Mouse (Mus musculus) limb, embryonic 11.5 days (tissue): ENCODE data around the gene Grin1. TPM values are rescaled to one million over a fixed set of nuclear protein-coding genes. Genes with fewer than 3 reads are reported as not detected.
A peak's percentile ranks its signal among the peaks of the same experiment; 100 is the strongest.

Source experiments
- ATAC-seq: fragments of 200-750 bp; cut with Nextera tagmentation; 2 replicates; pipeline ENCODE4 v1.8.0; 2017; ENCODE audit warnings: low read depth; ENCODE audit not compliant: insufficient number of reproducible peaks, low FRiP score, low TSS enrichment
- DNase-seq: peaks from one replicate; pipeline ENCODE4 v3.0.0-alpha.2; 2015; ENCODE audit warnings: low spot score
- H3K27ac ChIP-seq: fragments of 300-500 bp; sonication (generic); replicated peaks from 2 replicates; pipeline ENCODE4 v1.5.1; 2014; ENCODE audit warnings: low read depth, mild to moderate bottlenecking, low read length
- H3K27me3 ChIP-seq: fragments of 300-500 bp; sonication (generic); 2 replicates; pipeline ENCODE4 v1.6.1; 2014; ENCODE audit warnings: mild to moderate bottlenecking, low read length, mixed read lengths; ENCODE audit not compliant: control insufficient read depth, insufficient read depth
- H3K36me3 ChIP-seq: fragments of 300-500 bp; sonication (generic); 2 replicates; pipeline ENCODE4 v1.6.1; 2014; ENCODE audit warnings: mild to moderate bottlenecking, low read length, moderate library complexity, mixed read lengths; ENCODE audit not compliant: control insufficient read depth, insufficient read depth
- H3K4me1 ChIP-seq: fragments of 300-500 bp; sonication (generic); 2 replicates; pipeline ENCODE4 v1.6.1; 2014; ENCODE audit warnings: low read length, mixed read lengths; ENCODE audit not compliant: control insufficient read depth, insufficient read depth
- H3K4me2 ChIP-seq: fragments of 300-500 bp; sonication (generic); 2 replicates; pipeline ENCODE4 v1.6.1; 2014; ENCODE audit warnings: low read depth, mild to moderate bottlenecking, moderate library complexity; ENCODE audit not compliant: severe bottlenecking
- H3K4me3 ChIP-seq: fragments of 300-500 bp; sonication (generic); 2 replicates; pipeline ENCODE4 v1.5.1; 2014; ENCODE audit warnings: low read depth, low read length
- H3K9ac ChIP-seq: fragments of 300-500 bp; sonication (generic); 2 replicates; pipeline ENCODE4 v1.6.1; 2014; ENCODE audit warnings: mild to moderate bottlenecking, low read length
- H3K9me3 ChIP-seq: fragments of 300-500 bp; sonication (generic); 2 replicates; pipeline ENCODE4 v1.6.1; 2016; ENCODE audit warnings: low read length; ENCODE audit not compliant: control insufficient read depth
- WGBS: fragments of 180-500 bp; shearing (Covaris S2); extraction: QIAGEN DNeasy Blood & Tissue Kit; methylation state at CpG from one replicate; pipeline ENCODE4 v1.1.7; 2014; 5-methylcytosine and 5-hydroxymethylcytosine counted together
- polyA plus RNA-seq: library from polyadenylated mRNA; unstranded; fragments of >200 nt; fragmentation: Nextera tagmentation; extraction: Ambion mirVana; gene quantifications from 2 replicates; pipeline ENCODE4 v1.2.1, GENCODE M21; 2014

Gene Grin1
- polyA plus RNA-seq, 1 experiment from 2014 or later, result 0.60 TPM

- H3K27me3 ChIP-seq, result peaks cover 58% of the 10 kb centered on the region
- ATAC-seq (no peak; the same call in 1 of the 2 replicates), DNase-seq (peak; percentile 29)
- no peaks in the 10 kb centered on the region for H3K36me3 ChIP-seq
- no peaks in the 10 kb centered on the region for H3K9me3 ChIP-seq
- no peak overlapping the region; the same call in 1 of the 2 replicates for H3K9ac ChIP-seq
- peak overlapping the region; percentile 36 for H3K4me2 ChIP-seq
- peak overlapping the region; percentile 17 for H3K4me3 ChIP-seq
- H3K4me1 ChIP-seq, result peaks cover 3% of the 10 kb centered on the region; the same call in 1 of the 2 replicates
- H3K27ac ChIP-seq, result no peak overlapping the region
- WGBS, result 5% methylated on average over 39 of the region's 43 CpGs
Measured at GRCm38 (mm10) chr2:25292054-25292544, 26.9 kb downstream of the Grin1 start.

- no peaks in the 10 kb centered on the region for H3K9me3 ChIP-seq
- no peak for DNase-seq
Measured at GRCm38 (mm10) chr2:25291184-25292053, 27.6 kb downstream of the Grin1 start.

GRCm38 (mm10) chr2:25290816-25291130, 28.2 kb downstream of the Grin1 start:
- ATAC-seq (no peak), DNase-seq (no peak)
- peaks cover 3% of the 10 kb centered on the region; the same call in 1 of the 2 replicates for H3K36me3 ChIP-seq
- no peak overlapping the region for H3K27ac ChIP-seq
- no peak overlapping the region for H3K9ac ChIP-seq
- no peak overlapping the region for H3K4me3 ChIP-seq
- no peaks in the 10 kb centered on the region for H3K9me3 ChIP-seq
- H3K4me1 ChIP-seq, result peaks cover 3% of the 10 kb centered on the region; the same call in 1 of the 2 replicates
- no peak overlapping the region for H3K4me2 ChIP-seq
- 2% methylated on average over 18 of the region's 18 CpGs for WGBS
- peaks cover 55% of the 10 kb centered on the region for H3K27me3 ChIP-seq

More at GRCm38 (mm10) chr2:25291184-25292053, 27.6 kb downstream of the Grin1 start:
- Histone ChIP-seq H3K4me2 (no peak overlapping the region; the same call in 1 of the 2 replicates), H3K27ac (no peak overlapping the region), H3K4me1 (peaks cover 3% of the 10 kb centered on the region; the same call in 1 of the 2 replicates), H3K9ac (no peak overlapping the region; the same call in 1 of the 2 replicates), H3K27me3 (peaks cover 55% of the 10 kb centered on the region), H3K4me3 (peak overlapping the region; percentile 17), H3K36me3 (no peaks in the 10 kb centered on the region)
- 0 out of 2 replicates have a peak, but pooled peaks have one; percentile 40 for ATAC-seq
- 11% methylated on average over 32 of the region's 32 CpGs for WGBS

- no peak overlapping the region for H3K9ac ChIP-seq
- H3K27me3 ChIP-seq, result peaks cover 55% of the 10 kb centered on the region
- H3K4me3 ChIP-seq, result no peak overlapping the region
- 2% methylated on average over 54 of the region's 54 CpGs for WGBS
- no peak overlapping the region for H3K27ac ChIP-seq
- H3K4me1 ChIP-seq, result peaks cover 3% of the 10 kb centered on the region; the same call in 1 of the 2 replicates
- peak; percentile 38 for DNase-seq
- H3K36me3 ChIP-seq, result peaks cover 3% of the 10 kb centered on the region; the same call in 1 of the 2 replicates
- H3K4me2 ChIP-seq, result no peak overlapping the region
- no peak for ATAC-seq
- no peaks in the 10 kb centered on the region for H3K9me3 ChIP-seq
Measured at GRCm38 (mm10) chr2:25290101-25290815, 28.7 kb downstream of the Grin1 start.

- Histone ChIP-seq H3K9me3 (no peaks in the 10 kb centered on the region), H3K4me3 (no peak within 1 kb of the TSS), H3K27ac (no peak within 1 kb of the TSS), H3K27me3 (peaks cover 55% of the 10 kb centered on the region), H3K4me2 (no peak within 1 kb of the TSS), H3K4me1 (peaks cover 3% of the 10 kb centered on the region; the same call in 1 of the 2 replicates), H3K9ac (no peak within 1 kb of the TSS), H3K36me3 (peaks cover 6% of the 10 kb centered on the region; the same call in 1 of the 2 replicates)
- no peak for ATAC-seq
- 14% methylated on average over 11 of the region's 11 CpGs for WGBS
- no peak for DNase-seq
Measured at GRCm38 (mm10) chr2:25289651-25290050, 29.3 kb downstream of the Grin1 start, which contains the start of gene Lrrc26. TSS of gene Lrrc26 (plus strand) at chr2:25289915.

- 81% methylated on average over 7 of the region's 7 CpGs for WGBS
- H3K4me2 ChIP-seq, result no peak overlapping the region
- H3K4me1 ChIP-seq, result peaks cover 3% of the 10 kb centered on the region; the same call in 1 of the 2 replicates
- ATAC-seq (no peak), DNase-seq (no peak)
- H3K27ac ChIP-seq, result no peak overlapping the region
- H3K4me3 ChIP-seq, result no peak overlapping the region
- H3K36me3 ChIP-seq, result peaks cover 11% of the 10 kb centered on the region; the same call in 1 of the 2 replicates
- peaks cover 55% of the 10 kb centered on the region for H3K27me3 ChIP-seq
- no peaks in the 10 kb centered on the region for H3K9me3 ChIP-seq
- no peak overlapping the region for H3K9ac ChIP-seq
Measured at GRCm38 (mm10) chr2:25288734-25289345, 30.1 kb downstream of the Grin1 start.

GRCm38 (mm10) chr2:25287927-25288649, 30.9 kb downstream of the Grin1 start, which contains the start of gene Tmem210:
TSS of gene Tmem210 (plus strand) at chr2:25288145.
- peaks cover 12% of the 10 kb centered on the region; the same call in 1 of the 2 replicates for H3K36me3 ChIP-seq
- H3K9me3 ChIP-seq, result no peaks in the 10 kb centered on the region
- H3K27me3 ChIP-seq, result peaks cover 52% of the 10 kb centered on the region
- peaks cover 3% of the 10 kb centered on the region; the same call in 1 of the 2 replicates for H3K4me1 ChIP-seq
- no peak within 1 kb of the TSS for H3K4me3 ChIP-seq
- ATAC-seq (no peak), DNase-seq (no peak)
- no peak within 1 kb of the TSS for H3K27ac ChIP-seq
- H3K9ac ChIP-seq, result no peak within 1 kb of the TSS
- WGBS, result 79% methylated on average over 6 of the region's 6 CpGs
- no peak within 1 kb of the TSS for H3K4me2 ChIP-seq
